Mouse (Mus musculus) testis, adult 2 months (tissue): ENCODE measurements around the gene Lhfpl5. TPM values are rescaled to one million over a fixed set of nuclear protein-coding genes. Genes with fewer than 3 reads are reported as not detected.

Experiments used
- H3K27ac ChIP-seq: fragments of 200-500 bp; 2 replicates; pipeline ENCODE4 v1.5.1; 2012; ENCODE audit warnings: low read depth, low read length; ENCODE audit not compliant: control insufficient read depth, insufficient read depth
- H3K27me3 ChIP-seq: fragments of 200-500 bp; 2 replicates; pipeline ENCODE4 v1.6.1; 2012; ENCODE audit warnings: mild to moderate bottlenecking, low read length, moderate library complexity; ENCODE audit not compliant: control insufficient read depth, insufficient read depth
- H3K36me3 ChIP-seq: fragments of 200-500 bp; 2 replicates; pipeline ENCODE4 v1.6.1; 2012; ENCODE audit warnings: mild to moderate bottlenecking, low read length; ENCODE audit not compliant: control insufficient read depth, insufficient read depth
- H3K4me1 ChIP-seq: fragments of 200-500 bp; 2 replicates; pipeline ENCODE4 v1.6.1; 2012; ENCODE audit warnings: low read length; ENCODE audit not compliant: control insufficient read depth, insufficient read depth
- H3K4me3 ChIP-seq: fragments of 200-500 bp; 2 replicates; pipeline ENCODE4 v1.5.1; 2012; ENCODE audit warnings: low read depth, mild to moderate bottlenecking, low read length, moderate library complexity, mixed read lengths; ENCODE audit not compliant: control insufficient read depth
- CTCF ChIP-seq: fragments of 200-500 bp; IDR thresholded peaks from 2 replicates; pipeline ENCODE4 v1.5.1; 2012; ENCODE audit warnings: low read depth, mild to moderate bottlenecking, inconsistent platforms, low read length, moderate library complexity; ENCODE audit not compliant: control insufficient read depth, insufficient read depth, insufficient replicate concordance
- POLR2A ChIP-seq: fragments of 200-500 bp; IDR thresholded peaks from 2 replicates; pipeline ENCODE4 v1.6.1; 2012; ENCODE audit warnings: low read depth, mild to moderate bottlenecking, inconsistent platforms, low read length, moderate library complexity; ENCODE audit not compliant: control insufficient read depth
- polyA plus RNA-seq: library from polyadenylated mRNA; depleted of rRNA; stranded (reverse); fragments of >200 nt; gene quantifications from 2 replicates; pipeline ENCODE4 v1.2.3, GENCODE M21; 2012

The Lhfpl5 gene
- polyA plus RNA-seq, 1 experiment, result 0.10 TPM

DNA sequence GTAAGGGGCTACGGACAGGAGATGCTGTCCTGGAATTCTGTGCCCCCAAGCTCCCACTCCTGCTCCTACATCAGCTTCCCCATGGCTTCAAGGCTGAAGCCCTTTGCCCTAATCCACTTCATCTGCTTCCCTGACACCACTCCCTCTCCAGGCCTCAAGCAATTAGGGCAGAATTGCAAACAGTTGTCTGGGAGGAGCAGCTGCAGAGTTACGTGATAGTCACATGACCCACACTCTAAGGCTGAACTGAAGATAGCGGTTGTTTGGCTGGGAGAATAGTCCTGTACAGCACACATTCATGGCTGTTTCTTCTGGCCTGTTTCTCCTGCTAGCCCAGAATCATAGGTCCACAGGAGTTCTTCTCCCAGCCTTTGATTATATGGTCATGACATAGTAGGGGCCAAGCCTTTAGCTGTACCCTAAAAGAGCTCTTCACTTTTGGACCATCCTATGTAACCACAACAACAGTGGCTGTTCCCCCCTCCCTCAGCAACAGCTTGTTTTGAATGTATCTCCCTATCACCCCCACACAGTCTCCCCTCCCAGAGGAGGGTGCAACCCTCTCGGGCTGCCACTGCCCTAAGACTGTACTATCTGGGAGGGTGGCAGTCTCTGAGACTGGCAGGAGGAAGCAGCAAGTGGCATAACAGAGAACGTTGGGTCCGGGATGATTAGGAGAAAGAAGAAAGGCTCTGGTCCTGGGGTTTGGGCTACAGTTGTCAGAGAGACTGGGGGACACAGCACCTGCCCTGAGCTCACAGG, 18.6 kb upstream of the Lhfpl5 start:
- H3K36me3 ChIP-seq, result no peaks in the 10 kb centered on the region
- peaks cover 7% of the 10 kb centered on the region for H3K4me1 ChIP-seq
- H3K4me3 ChIP-seq, result no peak overlapping the region
- no peaks in the 10 kb centered on the region for H3K27me3 ChIP-seq
- H3K27ac ChIP-seq, result no peak overlapping the region
- TF ChIP-seq CTCF, result no peak
- no peak for TF ChIP-seq POLR2A

DNA sequence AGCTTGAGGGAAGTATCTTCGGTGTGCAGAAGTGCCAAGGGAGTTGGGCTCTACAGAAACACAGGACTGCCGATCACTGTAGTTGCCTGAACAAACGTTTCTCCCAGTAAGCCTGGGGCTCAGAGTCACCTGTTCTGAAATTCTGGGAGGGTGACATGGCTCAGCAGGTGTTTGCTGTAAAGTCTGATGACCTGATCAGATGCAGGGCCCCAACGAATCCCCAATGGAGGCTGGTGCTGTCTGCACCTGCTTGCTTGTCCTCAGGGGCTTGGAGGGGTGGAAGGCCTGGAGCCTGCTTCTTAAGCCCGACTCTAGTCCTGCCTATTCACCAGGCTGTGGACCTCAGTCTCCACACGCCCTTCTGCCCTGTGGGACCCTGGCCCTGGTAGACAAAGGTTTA, 17.7 kb upstream of the Lhfpl5 start:
- Histone ChIP-seq H3K27ac (no peak overlapping the region), H3K36me3 (no peaks in the 10 kb centered on the region), H3K4me1 (peaks cover 6% of the 10 kb centered on the region), H3K4me3 (no peak overlapping the region), H3K27me3 (no peaks in the 10 kb centered on the region)
- no peak for TF ChIP-seq POLR2A

DNA sequence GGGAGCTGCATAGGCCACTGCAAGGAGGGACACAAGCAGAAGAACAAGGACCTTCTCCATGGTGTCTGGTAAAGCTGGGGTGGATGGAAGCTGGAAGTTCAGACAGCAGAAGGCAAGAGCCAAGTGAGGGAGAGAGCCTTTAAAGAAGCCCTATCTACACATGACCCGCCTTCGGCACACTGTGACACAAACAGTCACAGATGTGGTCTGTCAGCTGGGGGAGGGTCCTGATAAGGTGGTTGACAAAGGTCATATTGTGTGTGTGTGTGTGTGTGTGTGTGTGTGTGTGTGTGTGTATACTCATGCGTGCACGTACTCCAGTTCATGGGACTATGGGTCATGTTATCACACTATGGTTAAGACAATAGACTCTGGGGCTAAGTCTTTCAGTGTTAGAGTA, 14.8 kb upstream of the Lhfpl5 start, which contains the start of gene Clps:
Gene Clps, minus strand, starts transcription at position 169 of the 400 bp plus-strand sequence.
- TF ChIP-seq POLR2A, result no peak
- TF ChIP-seq CTCF, result no peak
- H3K4me3 ChIP-seq, result no peak within 1 kb of the TSS
- no peak within 1 kb of the TSS for H3K27ac ChIP-seq
- no peaks in the 10 kb centered on the region for H3K4me1 ChIP-seq
- no peaks in the 10 kb centered on the region for H3K27me3 ChIP-seq
- H3K36me3 ChIP-seq, result no peaks in the 10 kb centered on the region

DNA sequence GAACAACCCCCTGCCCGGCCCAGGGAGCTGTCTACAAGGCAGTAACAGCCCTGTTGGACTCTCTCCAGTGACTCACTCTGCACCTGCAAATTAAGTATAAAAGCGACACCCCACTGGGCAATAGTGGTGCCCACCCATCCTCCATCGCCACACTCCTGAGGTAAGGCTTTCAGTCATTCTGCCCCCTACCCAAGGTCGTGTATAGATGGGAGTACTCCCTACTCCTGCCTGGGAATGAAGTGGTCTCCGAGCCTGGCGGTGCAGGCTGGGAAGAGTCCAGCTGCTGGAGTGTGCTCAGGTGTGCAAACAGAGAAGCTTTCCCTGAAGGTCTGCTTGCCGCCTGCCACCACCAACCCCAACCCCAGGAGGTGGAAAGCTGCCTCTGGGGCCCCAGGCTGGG, 13.8 kb upstream of the Lhfpl5 start:
- TF ChIP-seq POLR2A (no peak), CTCF (no peak)
- no peaks in the 10 kb centered on the region for H3K27me3 ChIP-seq
- H3K4me1 ChIP-seq, result no peaks in the 10 kb centered on the region
- no peak overlapping the region for H3K27ac ChIP-seq
- H3K4me3 ChIP-seq, result no peak overlapping the region
- no peaks in the 10 kb centered on the region for H3K36me3 ChIP-seq

DNA sequence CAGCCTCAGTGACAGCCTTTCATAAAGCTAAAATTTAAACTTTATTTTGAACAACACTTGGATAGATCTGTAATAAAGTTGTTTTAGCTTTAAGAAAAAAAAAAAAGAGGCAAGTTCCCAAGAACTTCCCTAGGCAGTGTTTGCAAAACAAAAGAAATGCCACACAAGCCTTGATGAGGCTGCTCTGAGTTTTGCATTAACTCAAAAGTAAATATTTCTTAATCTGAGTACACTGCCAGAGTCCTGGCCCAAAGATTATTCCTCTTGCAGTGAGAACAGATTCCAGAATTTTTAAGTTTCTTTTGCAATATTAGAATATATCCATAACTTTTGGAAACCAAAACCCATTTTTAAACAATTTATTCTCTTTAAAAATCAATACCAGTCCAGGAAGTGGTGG, 10.3 kb upstream of the Lhfpl5 start:
- H3K4me1 ChIP-seq, result no peaks in the 10 kb centered on the region
- H3K36me3 ChIP-seq, result no peaks in the 10 kb centered on the region
- TF ChIP-seq CTCF (no peak), POLR2A (no peak)
- H3K27ac ChIP-seq, result no peak overlapping the region
- H3K27me3 ChIP-seq, result no peaks in the 10 kb centered on the region
- H3K4me3 ChIP-seq, result no peak overlapping the region

DNA sequence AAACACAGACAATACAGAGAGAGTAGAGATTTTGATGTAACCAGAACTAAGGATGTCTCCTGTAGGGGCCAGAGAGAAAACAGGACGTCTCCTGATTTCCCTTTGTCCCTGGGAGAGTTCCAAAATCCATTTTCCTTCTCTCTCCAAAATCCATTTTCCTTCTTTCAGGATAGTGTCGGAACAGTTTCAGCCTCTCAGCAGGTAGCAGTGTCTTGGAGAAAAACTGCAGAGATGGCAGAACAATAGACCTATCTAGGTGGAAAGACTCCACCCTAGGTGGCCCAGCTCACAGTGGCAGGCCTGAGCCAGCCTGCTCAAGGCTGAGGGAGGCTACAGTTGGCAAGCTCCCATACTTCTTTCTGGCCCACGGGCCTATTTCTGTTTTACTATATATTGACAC, 7.9 kb upstream of the Lhfpl5 start:
- Histone ChIP-seq H3K27ac (no peak overlapping the region), H3K4me1 (no peaks in the 10 kb centered on the region), H3K27me3 (no peaks in the 10 kb centered on the region), H3K36me3 (no peaks in the 10 kb centered on the region), H3K4me3 (no peak overlapping the region)
- no peak for TF ChIP-seq POLR2A
- TF ChIP-seq CTCF, result no peak

DNA sequence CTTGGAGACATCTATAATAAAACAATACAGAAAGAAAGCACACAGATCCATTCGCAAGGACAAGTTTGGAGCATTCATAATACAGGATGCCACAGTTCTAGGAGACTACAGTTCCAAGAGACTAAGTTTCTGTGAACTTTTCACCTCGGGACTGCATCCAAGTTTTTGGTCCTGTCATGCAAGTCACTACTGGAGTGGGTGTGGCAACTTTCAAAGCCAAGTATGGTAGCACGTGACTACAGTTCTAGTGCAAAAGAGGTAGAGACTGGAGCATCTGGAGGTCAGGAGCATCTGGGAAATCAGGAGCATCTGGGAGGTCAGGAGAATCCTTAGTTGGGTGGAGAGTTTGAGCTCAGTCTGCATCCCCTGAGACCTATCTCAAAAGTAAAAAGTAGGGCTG, 3.6 kb upstream of the Lhfpl5 start:
- Histone ChIP-seq H3K4me3 (no peak overlapping the region), H3K27me3 (no peaks in the 10 kb centered on the region), H3K4me1 (peaks cover 11% of the 10 kb centered on the region), H3K27ac (no peak overlapping the region), H3K36me3 (no peaks in the 10 kb centered on the region)
- TF ChIP-seq CTCF (no peak), POLR2A (no peak)

DNA sequence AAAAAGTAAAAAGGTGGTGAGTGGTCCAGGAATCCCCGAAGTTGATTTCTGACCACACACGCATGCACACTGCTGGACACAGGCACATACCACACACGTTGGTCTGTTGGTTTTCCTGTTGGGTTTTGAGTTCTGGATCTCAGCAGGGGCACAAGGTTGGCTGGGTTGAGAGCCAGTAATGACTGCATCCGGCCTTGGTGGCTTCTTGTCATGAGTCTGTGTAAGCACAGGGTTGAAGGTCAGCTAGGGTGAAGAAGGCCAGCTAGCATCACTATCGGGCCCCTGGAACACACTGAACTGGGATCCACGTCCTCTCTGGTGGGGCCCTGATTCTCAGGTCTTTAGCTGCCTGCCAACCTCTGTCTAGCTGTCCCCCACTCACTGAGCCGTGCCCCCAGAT, 2.9 kb upstream of the Lhfpl5 start:
- Histone ChIP-seq H3K36me3 (no peaks in the 10 kb centered on the region), H3K4me3 (no peak overlapping the region), H3K27me3 (no peaks in the 10 kb centered on the region), H3K4me1 (peaks cover 11% of the 10 kb centered on the region), H3K27ac (no peak overlapping the region)
- TF ChIP-seq POLR2A, result no peak
- TF ChIP-seq CTCF, result no peak
